Mouse (Mus musculus) ES-Bruce4 (cell line): ENCODE measurements around the gene Gm21976. TPM values are rescaled to one million over a fixed set of nuclear protein-coding genes. Genes with fewer than 3 reads are reported as not detected.

ENCODE experiments used
- H3K27ac ChIP-seq: 2 replicates; pipeline ENCODE4 v1.5.1; 2012; ENCODE audit warnings: low read length, inconsistent platforms; ENCODE audit not compliant: insufficient read depth
- H3K27me3 ChIP-seq: 2 replicates; pipeline ENCODE4 v1.6.1; 2012; ENCODE audit warnings: mild to moderate bottlenecking, low read length, inconsistent platforms; ENCODE audit not compliant: control insufficient read depth, poor library complexity, insufficient read depth, severe bottlenecking
- H3K36me3 ChIP-seq: 2 replicates; pipeline ENCODE4 v1.6.1; 2012; ENCODE audit warnings: inconsistent platforms, mild to moderate bottlenecking, low read length, moderate library complexity; ENCODE audit not compliant: control insufficient read depth, poor library complexity, insufficient read depth, severe bottlenecking
- H3K4me1 ChIP-seq: one replicate; pipeline ENCODE4 v1.8.1; 2011; ENCODE audit warnings: low read length; ENCODE audit not compliant: control insufficient read depth, insufficient read depth
- H3K4me3 ChIP-seq: 2 replicates; pipeline ENCODE4 v1.5.1; 2011; ENCODE audit warnings: low read depth, mild to moderate bottlenecking, low read length
- H3K9ac ChIP-seq: 2 replicates; pipeline ENCODE4 v1.6.1; 2012; ENCODE audit warnings: low read depth, mild to moderate bottlenecking, inconsistent platforms; ENCODE audit not compliant: poor library complexity, severe bottlenecking
- H3K9me3 ChIP-seq: replicated peaks from 2 replicates; pipeline ENCODE4 v1.6.1; 2012; ENCODE audit warnings: mild to moderate bottlenecking, low read length, inconsistent platforms; ENCODE audit not compliant: control insufficient read depth, poor library complexity, insufficient read depth, severe bottlenecking
- CTCF ChIP-seq: IDR thresholded peaks from one replicate; pipeline ENCODE4 v1.8.1; 2011; ENCODE audit warnings: low read depth, low read length
- EP300 ChIP-seq: IDR thresholded peaks from 2 replicates; pipeline ENCODE4 v1.6.1; 2011; ENCODE audit warnings: low read depth, low read length; ENCODE audit not compliant: insufficient read depth
- POLR2A ChIP-seq: IDR thresholded peaks from one replicate; pipeline ENCODE4 v1.8.1; 2011; ENCODE audit warnings: low read length; ENCODE audit not compliant: insufficient read depth
- polyA plus RNA-seq: library from polyadenylated mRNA; stranded (reverse); fragments of >200 nt; gene quantifications from 2 replicates; pipeline ENCODE4 v1.2.4, GENCODE M21; 2011; ENCODE audit warnings: low read depth; ENCODE audit not compliant: missing spikeins, insufficient read depth, insufficient read length

Gm21976 gene
- polyA plus RNA-seq, 1 experiment = not detected

DNA sequence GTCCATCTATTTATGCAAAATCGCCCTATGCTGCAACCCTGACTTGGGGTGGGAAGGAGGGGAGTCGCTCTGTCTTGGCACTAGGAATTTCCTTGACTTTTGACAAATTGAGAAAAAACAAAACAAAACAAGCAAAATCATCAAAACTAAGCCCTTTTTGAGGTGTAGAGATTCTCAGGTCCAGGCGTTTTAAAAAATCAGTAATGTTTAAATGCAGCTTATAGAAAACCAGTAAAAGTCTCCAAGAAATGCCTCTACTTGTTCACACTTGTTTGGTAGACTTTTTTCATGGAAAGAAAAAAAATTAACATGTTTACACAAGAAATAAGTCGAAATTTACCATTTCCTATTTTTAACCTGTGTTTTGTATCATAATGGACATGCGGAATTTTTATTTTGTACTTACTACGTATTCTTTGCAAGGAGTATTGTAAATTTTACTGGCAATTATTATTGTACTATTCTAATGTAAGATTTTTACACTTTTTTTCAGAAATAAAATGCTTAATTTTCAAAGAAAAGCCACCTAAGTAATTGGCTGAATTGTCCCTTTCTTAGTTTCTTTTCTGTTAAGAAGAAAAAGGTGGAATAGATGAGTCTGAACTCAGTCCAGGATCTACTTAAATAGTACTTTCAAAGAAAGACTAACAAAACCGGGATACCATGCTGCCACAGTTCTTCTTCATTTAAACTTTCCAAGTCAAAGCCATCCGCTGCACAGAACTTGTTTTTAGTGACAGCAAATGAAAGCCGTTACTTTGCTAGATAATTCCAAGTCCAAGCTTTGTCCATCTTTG lies 76.7 kb downstream of the Gm21976 start:
- Histone ChIP-seq H3K27me3 (peaks cover 74% of the 10 kb centered on the region), H3K27ac (no peak overlapping the region), H3K4me1 (no peaks in the 10 kb centered on the region), H3K9me3 (no peaks in the 10 kb centered on the region), H3K9ac (peak overlapping the region; percentile 87; the same call in 1 of the 2 replicates), H3K36me3 (no peaks in the 10 kb centered on the region), H3K4me3 (peak overlapping the region; percentile 54)
- TF ChIP-seq CTCF = no peak
- TF ChIP-seq POLR2A = no peak
- TF ChIP-seq EP300 = no peak

Other genes starting within 250 kb of the Gm21976 start
- 6.3 and 6.7 TPM in 2 replicates for gene Arhgef28, start 73.4 kb upstream of the Gm21976 start, polyA plus RNA-seq
- gene Utp15, start 16.8 kb upstream of the Gm21976 start, polyA plus RNA-seq = 47.6 and 48.3 TPM in 2 replicates
- gene Ankra2, start 16.8 kb upstream of the Gm21976 start, polyA plus RNA-seq = 34.4 and 34.6 TPM in 2 replicates
- gene Btf3, start 37.1 kb downstream of the Gm21976 start, polyA plus RNA-seq = 1,083 and 1,169 TPM in 2 replicates
- gene Foxd1, start 74.4 kb downstream of the Gm21976 start, polyA plus RNA-seq = not detected in 2 replicates
- 3.4 and 7.8 TPM in 2 replicates for gene Gm10320, start 212.1 kb downstream of the Gm21976 start, polyA plus RNA-seq